Mouse (Mus musculus): ENCODE measurements at regions not wholly inside any gene's neighbourhood (a gene's known extent, or its start where the extent isn't known, plus 50 kb on each side); places are given as distances from the start of the nearest gene placed in this dataset.

GRCm38 (mm10) chr2:128434200-128434977 is 156.6 kb upstream of the Spdye4c start:
- TF ChIP-seq CTCF (IDR thresholded peaks at IDR 0.05; ENCODE audit: low read depth, low read length) (no peak), POLR2A (IDR thresholded peaks at IDR 0.05; ENCODE audit: extremely low read depth, insufficient read depth, low read length) (no peak)
